Mouse (Mus musculus) spleen, adult 2 months (tissue): ENCODE data around the gene Sap25. TPM values are rescaled to one million over a fixed set of nuclear protein-coding genes. Genes with fewer than 3 reads are reported as not detected.

Experiments used
- DNase-seq, 2 experiments: peaks; one replicate each; pipeline versions ENCODE4 v3.0.0 to v3.0.0-alpha.2; 2012 to 2021; ENCODE audit warnings: low spot score in 2 of 2, low read depth in 1 of 2
- H3K27ac ChIP-seq: fragments of 200-500 bp; 2 replicates; pipeline ENCODE4 v1.5.1; 2012; ENCODE audit warnings: low read length, inconsistent platforms; ENCODE audit not compliant: insufficient read depth
- H3K27me3 ChIP-seq: fragments of 200-500 bp; 2 replicates; pipeline ENCODE4 v1.6.1; 2012; ENCODE audit warnings: mild to moderate bottlenecking, moderate library complexity, low read length, inconsistent platforms; ENCODE audit not compliant: control insufficient read depth, insufficient read depth
- H3K36me3 ChIP-seq: fragments of 200-500 bp; 2 replicates; pipeline ENCODE4 v1.6.1; 2012; ENCODE audit warnings: mild to moderate bottlenecking, low read length, inconsistent platforms; ENCODE audit not compliant: control insufficient read depth, insufficient read depth
- H3K4me1 ChIP-seq: fragments of 200-500 bp; 2 replicates; pipeline ENCODE4 v1.6.1; 2011; ENCODE audit warnings: inconsistent platforms; ENCODE audit not compliant: control insufficient read depth, insufficient read depth, insufficient read length
- H3K4me3 ChIP-seq: fragments of 200-500 bp; 2 replicates; pipeline ENCODE4 v1.5.1; 2011; ENCODE audit warnings: mild to moderate bottlenecking, inconsistent platforms; ENCODE audit not compliant: insufficient read depth, insufficient read length; ENCODE audit errors: extremely low read depth
- CTCF ChIP-seq: fragments of 200-500 bp; IDR thresholded peaks from 2 replicates; pipeline ENCODE4 v1.5.1; 2011; ENCODE audit warnings: mild to moderate bottlenecking, inconsistent platforms; ENCODE audit not compliant: insufficient read depth, insufficient read length, insufficient replicate concordance; ENCODE audit errors: extremely low read depth
- POLR2A ChIP-seq: fragments of 200-500 bp; IDR thresholded peaks from 2 replicates; pipeline ENCODE4 v1.6.1; 2011; ENCODE audit warnings: low read depth, low read length, inconsistent platforms
- WGBS: fragments of 180-500 bp; shearing (Covaris S2); methylation state at CpG from one replicate; pipeline ENCODE4 v1.1.7; 2018; 5-methylcytosine and 5-hydroxymethylcytosine counted together
- polyA plus RNA-seq: library from polyadenylated mRNA; depleted of rRNA; stranded (reverse); fragments of >200 nt; gene quantifications from 2 replicates; pipeline ENCODE4 v1.2.3, GENCODE M21; 2012

The Sap25 gene
- polyA plus RNA-seq, 1 experiment, result 328 TPM

GRCm38 (mm10) chr5:137600281-137600618 lies 40.9 kb upstream of the Sap25 start:
- no peaks in the 10 kb centered on the region for H3K36me3 ChIP-seq
- H3K27ac ChIP-seq, result peak overlapping the region; percentile 60
- TF ChIP-seq CTCF, result no peak
- TF ChIP-seq POLR2A, result no peak
- H3K4me3 ChIP-seq, result peak overlapping the region; percentile 88
- H3K27me3 ChIP-seq, result no peaks in the 10 kb centered on the region
- no peak for DNase-seq
- H3K4me1 ChIP-seq, result peaks cover 17% of the 10 kb centered on the region; the same call in 1 of the 2 replicates
- WGBS, result 1% methylated on average over 19 of the region's 19 CpGs

GRCm38 (mm10) chr5:137600619-137601364 lies 40.3 kb upstream of the Sap25 start, which contains the start of gene Mospd3:
TSS of gene Mospd3 (minus strand) at chr5:137601058.
- Histone ChIP-seq H3K36me3 (no peaks in the 10 kb centered on the region), H3K27ac (peak within 1 kb of the TSS; percentile 98), H3K4me1 (peaks cover 17% of the 10 kb centered on the region; the same call in 1 of the 2 replicates), H3K27me3 (no peaks in the 10 kb centered on the region), H3K4me3 (peak within 1 kb of the TSS; percentile 88)
- under 1% methylated on average over 41 of the region's 41 CpGs for WGBS
- TF ChIP-seq POLR2A (peak; percentile 89), CTCF (no peak)
- peak; percentile 97 to 99 for DNase-seq

- no peaks in the 10 kb centered on the region for H3K27me3 ChIP-seq
- peak overlapping the region; percentile 61 for H3K4me3 ChIP-seq
- H3K27ac ChIP-seq, result peak overlapping the region; percentile 76
- TF ChIP-seq POLR2A (no peak), CTCF (no peak)
- 0% methylated on average over 22 of the region's 22 CpGs for WGBS
- peaks cover 17% of the 10 kb centered on the region; the same call in 1 of the 2 replicates for H3K4me1 ChIP-seq
- no peak for DNase-seq
- H3K36me3 ChIP-seq, result no peaks in the 10 kb centered on the region
Observed at GRCm38 (mm10) chr5:137601365-137601729, 39.8 kb upstream of the Sap25 start.

- 89% methylated on average over 26 of the region's 26 CpGs for WGBS
- TF ChIP-seq CTCF (no peak), POLR2A (no peak)
- H3K27ac ChIP-seq, result no peak overlapping the region
- H3K36me3 ChIP-seq, result no peaks in the 10 kb centered on the region; the same call in 1 of the 2 replicates
- no peak overlapping the region for H3K4me3 ChIP-seq
- H3K27me3 ChIP-seq, result no peaks in the 10 kb centered on the region
- H3K4me1 ChIP-seq, result peaks cover 20% of the 10 kb centered on the region; the same call in 1 of the 2 replicates
- no peak for DNase-seq
Observed at GRCm38 (mm10) chr5:137607860-137608653, 33.1 kb upstream of the Sap25 start.

GRCm38 (mm10) chr5:137608654-137609190 lies 32.4 kb upstream of the Sap25 start:
- WGBS, result 73% methylated on average over 23 of the region's 23 CpGs
- DNase-seq, result no peak
- H3K27ac ChIP-seq, result no peak overlapping the region; the same call in 1 of the 2 replicates
- peaks cover 20% of the 10 kb centered on the region; the same call in 1 of the 2 replicates for H3K4me1 ChIP-seq
- H3K36me3 ChIP-seq, result no peaks in the 10 kb centered on the region; the same call in 1 of the 2 replicates
- no peak overlapping the region for H3K4me3 ChIP-seq
- TF ChIP-seq POLR2A, result no peak
- no peak for TF ChIP-seq CTCF
- no peaks in the 10 kb centered on the region for H3K27me3 ChIP-seq

- Histone ChIP-seq H3K27me3 (no peaks in the 10 kb centered on the region), H3K27ac (peak overlapping the region; percentile 22), H3K4me3 (no peak overlapping the region), H3K36me3 (no peaks in the 10 kb centered on the region; the same call in 1 of the 2 replicates), H3K4me1 (peaks cover 20% of the 10 kb centered on the region; the same call in 1 of the 2 replicates)
- no peak for TF ChIP-seq POLR2A
- TF ChIP-seq CTCF, result no peak
- no peak for DNase-seq
- 48% methylated on average over 3 of the region's 3 CpGs for WGBS
Observed at GRCm38 (mm10) chr5:137609292-137609691, 31.8 kb upstream of the Sap25 start.
